Mouse (Mus musculus): ENCODE results near the gene Slc22a20. TPM values are rescaled to one million over a fixed set of nuclear protein-coding genes. Genes with fewer than 3 reads are reported as not detected.
A peak's percentile ranks its signal among the peaks of the same experiment; 100 is the strongest.

Gene Slc22a20
- polyA plus RNA-seq, 1 experiment from 2014 or later: not detected

- ATAC-seq (ENCODE audit: insufficient number of reproducible peaks, insufficient read depth, low FRiP score, low TSS enrichment, low read depth): peak; percentile 73
- peaks cover 19% of the 10 kb centered on the region for H3K36me3 ChIP-seq
These were observed 21.9 kb downstream of the Slc22a20 start, which contains the start of gene Pola2 for GRCm38 (mm10) chr19:5963883-5964562. Pola2 (minus strand) TSS chr19:5964202.

DNA sequence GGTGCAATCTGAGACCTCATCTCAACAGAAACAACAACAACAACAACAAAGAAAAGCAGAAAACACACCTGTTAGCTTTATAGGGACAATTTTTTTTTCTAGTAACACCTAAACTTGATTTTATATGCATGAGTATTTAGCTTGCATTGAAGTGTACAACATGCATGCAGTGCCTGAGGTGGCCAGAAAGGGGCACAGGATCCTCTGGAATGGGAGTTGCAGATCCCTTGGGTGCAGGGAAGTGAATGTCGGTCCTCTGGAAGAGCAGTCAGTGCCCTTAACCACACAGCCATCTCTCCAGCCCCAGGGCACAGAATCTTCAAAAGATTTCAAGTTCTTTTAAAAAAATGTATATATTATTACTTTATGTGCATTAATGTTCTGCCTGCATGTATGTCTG, 23.3 kb downstream of the Slc22a20 start:
- ATAC-seq (ENCODE audit: insufficient number of reproducible peaks, insufficient read depth, low FRiP score, low TSS enrichment, low read depth): no peak
- Histone ChIP-seq H3K27ac (no peak overlapping the region), H3K4me3 (peak overlapping the region; percentile 78), H3K9ac (peak overlapping the region; percentile 89), H3K4me1 (peaks cover 33% of the 10 kb centered on the region), H3K9me3 (no peaks in the 10 kb centered on the region), H3K36me3 (peaks cover 32% of the 10 kb centered on the region), H3K4me2 (peak overlapping the region; percentile 72), H3K27me3 (no peaks in the 10 kb centered on the region)
- WGBS: 10% methylated on average over 1 of the region's 1 CpGs

More at GRCm38 (mm10) chr19:5963883-5964562, 21.9 kb downstream of the Slc22a20 start, which contains the start of gene Pola2:
- WGBS: 0% methylated on average over 50 of the region's 50 CpGs
- H3K4me1 ChIP-seq: peaks cover 33% of the 10 kb centered on the region
- H3K27ac ChIP-seq: peak within 1 kb of the TSS; percentile 82
- H3K4me2 ChIP-seq: peak within 1 kb of the TSS; percentile 72
- no peaks in the 10 kb centered on the region for H3K27me3 ChIP-seq
- no peaks in the 10 kb centered on the region for H3K9me3 ChIP-seq
- H3K4me3 ChIP-seq: peak within 1 kb of the TSS; percentile 78
- peak within 1 kb of the TSS; percentile 89 for H3K9ac ChIP-seq

DNA sequence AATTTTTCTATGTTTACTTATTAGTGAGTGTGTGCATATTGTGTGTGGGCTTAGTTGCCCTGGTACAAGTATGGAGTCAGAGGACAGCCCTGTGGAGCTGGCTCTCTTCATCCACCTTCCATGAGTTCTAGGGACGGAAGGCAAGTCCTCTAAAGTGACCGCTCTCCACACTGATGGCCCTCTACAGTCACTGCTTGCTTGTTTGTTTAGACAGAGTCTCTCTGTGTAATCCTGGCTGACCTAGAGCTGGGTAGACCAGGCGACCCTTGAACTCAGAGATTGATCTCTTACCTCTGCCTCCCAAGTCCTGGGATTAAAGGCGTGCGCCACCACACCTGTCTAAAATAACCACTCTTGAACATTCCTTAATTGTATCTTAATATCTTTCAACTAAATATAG, 28.6 kb downstream of the Slc22a20 start:
- Histone ChIP-seq H3K4me2 (no peak overlapping the region), H3K27ac (no peak overlapping the region), H3K27me3 (no peaks in the 10 kb centered on the region), H3K4me1 (peaks cover 35% of the 10 kb centered on the region), H3K9me3 (no peaks in the 10 kb centered on the region), H3K9ac (no peak overlapping the region), H3K36me3 (peaks cover 69% of the 10 kb centered on the region), H3K4me3 (no peak overlapping the region)
- WGBS: 91% methylated on average over 5 of the region's 5 CpGs
- no peak for ATAC-seq (ENCODE audit: insufficient number of reproducible peaks, insufficient read depth, low FRiP score, low TSS enrichment, low read depth)

- Histone ChIP-seq H3K27me3 (no peaks in the 10 kb centered on the region), H3K4me1 (peaks cover 36% of the 10 kb centered on the region), H3K36me3 (peaks cover 76% of the 10 kb centered on the region), H3K4me2 (no peak overlapping the region), H3K27ac (peak overlapping the region; percentile 74; the same call in 1 of the 2 replicates), H3K9ac (no peak overlapping the region), H3K4me3 (no peak overlapping the region), H3K9me3 (no peaks in the 10 kb centered on the region)
- 21% methylated on average over 3 of the region's 3 CpGs for WGBS
- ATAC-seq (ENCODE audit: insufficient number of reproducible peaks, insufficient read depth, low FRiP score, low TSS enrichment, low read depth): no peak
These were observed 29.3 kb downstream of the Slc22a20 start for GRCm38 (mm10) chr19:5956685-5957084.

DNA sequence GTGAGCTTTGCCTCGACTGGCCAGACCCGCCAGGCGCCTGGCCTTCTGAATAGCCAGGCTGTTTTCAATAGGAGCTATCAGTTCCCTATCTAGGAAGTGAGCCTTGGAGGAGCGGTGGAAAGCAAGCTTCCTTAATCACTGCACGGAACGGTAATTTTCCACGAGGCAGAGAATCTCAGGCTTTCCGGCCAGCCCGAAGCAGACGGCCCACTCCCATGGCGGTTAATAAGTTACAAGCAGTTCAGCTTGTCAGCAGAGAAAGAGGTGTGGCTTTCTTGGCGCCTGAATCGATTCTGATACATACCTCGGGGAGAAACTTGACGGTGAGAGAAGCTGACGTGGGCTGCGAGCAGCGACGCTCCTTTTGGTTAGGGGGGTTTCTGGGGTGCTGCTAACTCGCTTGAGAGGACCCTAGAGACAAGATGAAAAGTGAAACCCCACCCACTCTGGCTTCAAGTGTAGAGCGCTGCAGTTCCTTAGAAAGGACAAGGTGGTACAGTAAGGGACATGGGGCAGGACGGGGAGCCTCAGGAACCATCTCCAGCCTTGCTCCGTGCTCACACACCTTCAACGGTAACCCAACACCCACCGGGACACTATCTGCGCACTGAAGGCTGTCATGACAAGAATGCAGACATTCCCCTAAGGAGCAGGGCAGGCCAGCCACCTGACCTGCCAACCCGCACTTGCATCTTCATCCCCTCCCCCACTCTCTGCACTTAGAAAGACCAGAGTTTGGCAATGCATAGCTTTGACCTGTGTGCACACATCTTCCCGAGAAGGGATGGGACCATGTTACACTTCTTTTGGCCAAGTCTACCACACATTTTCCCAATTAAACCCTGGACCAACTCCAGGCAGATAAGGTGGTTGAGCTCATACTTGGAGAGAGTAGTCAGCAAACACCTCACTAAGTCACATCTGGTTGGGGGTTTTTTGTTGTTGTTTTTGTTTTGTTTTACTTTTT, 30.0 kb downstream of the Slc22a20 start:
- Histone ChIP-seq H3K4me1 (peaks cover 31% of the 10 kb centered on the region), H3K4me3 (no peak overlapping the region), H3K36me3 (peaks cover 76% of the 10 kb centered on the region), H3K4me2 (peak overlapping the region; percentile 32), H3K9ac (peak overlapping the region; percentile 21; the same call in 1 of the 2 replicates), H3K27ac (peak overlapping the region; percentile 74), H3K9me3 (no peaks in the 10 kb centered on the region), H3K27me3 (no peaks in the 10 kb centered on the region)
- no peak for ATAC-seq (ENCODE audit: insufficient number of reproducible peaks, insufficient read depth, low FRiP score, low TSS enrichment, low read depth)
- WGBS: 63% methylated on average over 28 of the region's 28 CpGs

DNA sequence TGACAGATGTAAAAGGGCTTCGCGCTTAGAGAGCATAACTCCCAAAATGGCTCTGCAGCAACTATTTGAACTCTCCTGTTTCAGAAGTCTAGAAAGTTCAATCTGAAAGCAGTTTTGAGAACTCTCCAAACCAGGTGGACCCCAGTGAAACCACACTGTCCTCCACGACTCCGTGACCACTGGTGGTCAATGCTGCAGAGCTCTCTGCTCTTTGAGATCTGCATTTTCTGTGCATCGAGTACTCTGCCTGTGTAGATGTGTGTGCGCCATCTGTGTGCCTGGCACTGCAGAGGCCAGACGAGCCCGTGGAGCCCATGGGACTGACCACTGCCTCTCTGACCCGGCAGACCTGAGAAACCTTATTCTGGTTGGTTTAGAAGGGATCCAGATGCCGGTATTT, 31.0 kb downstream of the Slc22a20 start:
- no peak overlapping the region for H3K4me2 ChIP-seq
- H3K36me3 ChIP-seq: peaks cover 81% of the 10 kb centered on the region
- no peak overlapping the region; the same call in 1 of the 2 replicates for H3K27ac ChIP-seq
- ATAC-seq (ENCODE audit: insufficient number of reproducible peaks, insufficient read depth, low FRiP score, low TSS enrichment, low read depth): no peak
- H3K4me1 ChIP-seq: peaks cover 30% of the 10 kb centered on the region
- 0 out of 2 replicates have a peak overlapping the region, but pooled peaks have one; percentile 21 for H3K9ac ChIP-seq
- WGBS: 90% methylated on average over 10 of the region's 10 CpGs
- no peaks in the 10 kb centered on the region for H3K9me3 ChIP-seq
- no peaks in the 10 kb centered on the region for H3K27me3 ChIP-seq
- H3K4me3 ChIP-seq: no peak overlapping the region

DNA sequence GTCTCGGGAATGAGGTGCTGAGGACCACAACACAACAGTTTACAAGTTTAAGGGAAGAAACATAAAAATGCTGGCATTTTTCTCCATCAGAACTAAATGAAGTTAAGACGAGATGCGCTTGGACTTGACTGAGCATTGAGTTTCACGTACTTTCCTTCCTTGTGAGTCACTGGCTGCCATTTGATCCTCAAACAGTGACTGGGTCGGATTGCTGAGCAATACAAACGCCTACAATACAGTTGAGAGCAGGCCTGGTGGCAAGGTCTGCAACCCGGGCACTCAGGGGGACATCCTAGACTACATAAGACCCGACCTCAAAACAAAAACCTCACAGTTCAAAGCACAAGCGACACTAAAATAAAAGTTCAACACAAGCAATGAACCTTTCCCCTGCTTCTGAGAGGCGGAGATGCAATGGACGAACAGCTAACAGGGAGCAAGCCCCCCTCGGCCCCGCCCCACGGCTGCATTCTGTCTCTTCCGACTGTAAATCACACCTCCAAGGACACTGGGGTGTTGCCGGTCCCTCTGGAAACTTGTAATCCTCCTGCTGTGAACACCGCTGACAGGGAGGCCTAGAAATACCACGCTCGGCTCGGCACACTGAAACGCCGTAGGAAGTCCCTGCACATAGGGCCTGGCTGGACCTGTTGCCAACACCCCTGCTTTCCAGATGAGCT, 31.8 kb downstream of the Slc22a20 start:
- Histone ChIP-seq H3K4me2 (no peak overlapping the region), H3K27me3 (no peaks in the 10 kb centered on the region), H3K4me1 (peaks cover 30% of the 10 kb centered on the region), H3K36me3 (peaks cover 81% of the 10 kb centered on the region), H3K27ac (no peak overlapping the region), H3K4me3 (no peak overlapping the region), H3K9me3 (no peaks in the 10 kb centered on the region), H3K9ac (peak overlapping the region; percentile 21; the same call in 1 of the 2 replicates)
- ATAC-seq (ENCODE audit: insufficient number of reproducible peaks, insufficient read depth, low FRiP score, low TSS enrichment, low read depth): no peak
- WGBS: 81% methylated on average over 22 of the region's 22 CpGs

- Histone ChIP-seq H3K9ac (no peak overlapping the region; the same call in 1 of the 2 replicates), H3K4me3 (no peak overlapping the region), H3K36me3 (peaks cover 80% of the 10 kb centered on the region), H3K27ac (peak overlapping the region; percentile 74), H3K27me3 (no peaks in the 10 kb centered on the region), H3K9me3 (no peaks in the 10 kb centered on the region), H3K4me1 (peaks cover 30% of the 10 kb centered on the region), H3K4me2 (no peak overlapping the region)
- no peak for ATAC-seq (ENCODE audit: insufficient number of reproducible peaks, insufficient read depth, low FRiP score, low TSS enrichment, low read depth)
- 88% methylated on average over 19 of the region's 19 CpGs for WGBS
These were observed 32.7 kb downstream of the Slc22a20 start for GRCm38 (mm10) chr19:5953201-5953770.

- WGBS: 47% methylated on average over 13 of the region's 13 CpGs
- no peak for ATAC-seq (ENCODE audit: insufficient number of reproducible peaks, insufficient read depth, low FRiP score, low TSS enrichment, low read depth)
- Histone ChIP-seq H3K4me3 (no peak overlapping the region), H3K4me2 (no peak overlapping the region), H3K36me3 (peaks cover 85% of the 10 kb centered on the region), H3K4me1 (peaks cover 30% of the 10 kb centered on the region), H3K27ac (peak overlapping the region; percentile 74), H3K9me3 (no peaks in the 10 kb centered on the region), H3K9ac (peak overlapping the region; percentile 27; the same call in 1 of the 2 replicates), H3K27me3 (no peaks in the 10 kb centered on the region)
These were observed 33.8 kb downstream of the Slc22a20 start for GRCm38 (mm10) chr19:5952071-5952691.

GRCm38 (mm10) chr19:5951631-5952030, 34.3 kb downstream of the Slc22a20 start:
- no peak for ATAC-seq (ENCODE audit: insufficient number of reproducible peaks, insufficient read depth, low FRiP score, low TSS enrichment, low read depth)

More at GRCm38 (mm10) chr19:5951631-5952030, 34.3 kb downstream of the Slc22a20 start:
- Histone ChIP-seq H3K27ac (peak overlapping the region; percentile 74; the same call in 1 of the 2 replicates), H3K9ac (0 out of 2 replicates have a peak overlapping the region, but pooled peaks have one; percentile 27), H3K4me2 (no peak overlapping the region), H3K27me3 (no peaks in the 10 kb centered on the region), H3K4me1 (peaks cover 30% of the 10 kb centered on the region), H3K36me3 (peaks cover 87% of the 10 kb centered on the region), H3K4me3 (no peak overlapping the region), H3K9me3 (no peaks in the 10 kb centered on the region)
- WGBS: 86% methylated on average over 16 of the region's 16 CpGs

Data from embryonic facial prominence, embryonic 13.5 days (tissue).